Mouse (Mus musculus): ENCODE measurements around the gene Stx19.

Gene Stx19

DNA sequence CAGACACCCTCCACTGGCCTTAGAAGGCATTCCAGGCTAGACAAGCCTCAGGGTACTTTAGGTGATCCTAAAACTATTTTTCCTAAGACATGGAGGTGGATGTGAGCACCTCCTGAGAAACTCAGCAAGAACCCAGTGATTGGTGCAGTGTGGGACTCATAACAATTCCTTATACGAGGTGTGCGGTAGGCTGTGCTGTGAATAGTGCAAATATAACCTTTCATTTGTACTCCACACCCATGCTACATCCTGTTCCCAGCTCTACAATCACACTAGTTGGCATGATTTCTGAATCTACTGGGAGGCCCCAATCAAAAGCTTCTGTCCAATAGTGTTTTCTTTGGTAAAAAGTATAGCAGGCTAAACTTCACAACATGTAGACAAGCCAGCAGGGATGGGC lies 17.6 kb downstream of the Stx19 start:
- TF ChIP-seq POU5F1 (IDR thresholded peaks at IDR 0.05; ENCODE audit: borderline replicate concordance, low read length) (no peak), CTCF (conservative IDR thresholded peaks at IDR 0.05; ENCODE audit: low read length) (no peak), NANOG (IDR thresholded peaks at IDR 0.05; ENCODE audit: borderline replicate concordance, low read length) (no peak)
- Histone ChIP-seq H3K36me3 (ENCODE audit: insufficient read depth, low read length) (no peaks in the 10 kb centered on the region), H3K9me3 (ENCODE audit: low read length) (no peaks in the 10 kb centered on the region), H3K27me3 (ENCODE audit: insufficient read depth, low read length) (no peaks in the 10 kb centered on the region), H3K4me3 (replicated peaks; ENCODE audit: low read length) (no peak overlapping the region), H3K4me1 (replicated peaks; ENCODE audit: low read depth, low read length) (no peaks in the 10 kb centered on the region; the same call in 1 of the 2 replicates)

GRCm38 (mm10) chr16:62832481-62832880 lies 18.0 kb downstream of the Stx19 start:
- no peak for TF ChIP-seq NANOG (IDR thresholded peaks at IDR 0.05; ENCODE audit: borderline replicate concordance, low read length)
- TF ChIP-seq POU5F1 (IDR thresholded peaks at IDR 0.05; ENCODE audit: borderline replicate concordance, low read length): no peak
- peak; percentile 97 for TF ChIP-seq CTCF (conservative IDR thresholded peaks at IDR 0.05; ENCODE audit: low read length)
- no peaks in the 10 kb centered on the region for H3K27me3 ChIP-seq (ENCODE audit: insufficient read depth, low read length)
- no peaks in the 10 kb centered on the region for H3K36me3 ChIP-seq (ENCODE audit: insufficient read depth, low read length)
- H3K4me3 ChIP-seq (replicated peaks; ENCODE audit: low read length): no peak overlapping the region
- H3K9me3 ChIP-seq (ENCODE audit: low read length): no peaks in the 10 kb centered on the region
- H3K4me1 ChIP-seq (replicated peaks; ENCODE audit: low read depth, low read length): no peaks in the 10 kb centered on the region; the same call in 1 of the 2 replicates

DNA sequence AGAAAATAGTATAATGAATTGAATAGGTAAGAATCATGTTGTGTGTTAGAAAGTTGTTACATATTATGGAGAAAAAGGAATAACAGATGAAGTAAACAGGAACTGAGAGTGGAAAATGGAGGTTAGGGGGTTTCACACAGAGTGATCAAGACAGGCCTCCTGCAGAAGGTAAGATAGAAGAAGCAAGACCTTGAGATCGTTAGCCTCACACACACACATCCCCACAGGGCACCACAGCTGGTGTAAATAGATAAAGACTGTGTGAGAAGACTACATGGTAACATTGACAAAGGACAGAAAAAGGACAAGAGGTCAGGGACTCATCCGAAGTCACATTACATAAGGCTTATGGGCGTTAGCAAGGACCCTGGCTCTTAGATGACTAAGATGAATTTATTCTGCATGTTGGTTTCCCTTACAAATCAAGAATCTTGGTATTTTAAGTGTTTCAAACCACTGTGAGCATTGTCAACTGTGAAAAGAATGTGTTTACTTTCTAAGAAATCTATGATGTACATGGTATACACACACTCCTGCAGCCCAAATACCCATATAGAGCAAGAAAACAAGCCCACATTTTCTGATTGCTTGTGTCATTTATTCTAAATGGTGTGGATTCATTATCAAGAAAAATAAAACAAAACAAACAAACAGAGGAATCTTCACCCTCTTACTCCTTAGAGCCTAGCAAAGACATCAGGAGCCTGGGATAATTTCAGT lies 19.7 kb downstream of the Stx19 start:
- no peaks in the 10 kb centered on the region for H3K27me3 ChIP-seq (ENCODE audit: insufficient read depth, low read length)
- TF ChIP-seq CTCF (conservative IDR thresholded peaks at IDR 0.05; ENCODE audit: low read length) (no peak), POU5F1 (IDR thresholded peaks at IDR 0.05; ENCODE audit: borderline replicate concordance, low read length) (no peak)

GRCm38 (mm10) chr16:62845341-62845740 lies 30.9 kb downstream of the Stx19 start:
- Histone ChIP-seq H3K4me1 (replicated peaks; ENCODE audit: low read depth, low read length) (peaks cover 36% of the 10 kb centered on the region), H3K4me3 (replicated peaks; ENCODE audit: low read length) (no peak overlapping the region), H3K36me3 (ENCODE audit: insufficient read depth, low read length) (no peaks in the 10 kb centered on the region), H3K27me3 (ENCODE audit: insufficient read depth, low read length) (peaks cover 2% of the 10 kb centered on the region; the same call in 1 of the 2 replicates), H3K9me3 (ENCODE audit: low read length) (no peaks in the 10 kb centered on the region)
- TF ChIP-seq POU5F1 (IDR thresholded peaks at IDR 0.05; ENCODE audit: borderline replicate concordance, low read length) (no peak), NANOG (IDR thresholded peaks at IDR 0.05; ENCODE audit: borderline replicate concordance, low read length) (no peak), CTCF (conservative IDR thresholded peaks at IDR 0.05; ENCODE audit: low read length) (no peak)

More for the DNA sequence above, 19.7 kb downstream of the Stx19 start:
- no peaks in the 10 kb centered on the region for H3K9me3 ChIP-seq (ENCODE audit: low read length)
- H3K4me3 ChIP-seq (replicated peaks; ENCODE audit: low read length): no peak overlapping the region
- H3K4me1 ChIP-seq (replicated peaks; ENCODE audit: low read depth, low read length): no peaks in the 10 kb centered on the region; the same call in 1 of the 2 replicates
- no peaks in the 10 kb centered on the region for H3K36me3 ChIP-seq (ENCODE audit: insufficient read depth, low read length)

- no peak for TF ChIP-seq POU5F1 (IDR thresholded peaks at IDR 0.05; ENCODE audit: borderline replicate concordance, low read length)
- no peak for TF ChIP-seq NANOG (IDR thresholded peaks at IDR 0.05; ENCODE audit: borderline replicate concordance, low read length)
- TF ChIP-seq CTCF (conservative IDR thresholded peaks at IDR 0.05; ENCODE audit: low read length): no peak
- no peaks in the 10 kb centered on the region for H3K9me3 ChIP-seq (ENCODE audit: low read length)
- no peaks in the 10 kb centered on the region for H3K36me3 ChIP-seq (ENCODE audit: insufficient read depth, low read length)
- H3K4me3 ChIP-seq (replicated peaks; ENCODE audit: low read length): peak within 1 kb of the TSS; percentile 95
- peaks cover 36% of the 10 kb centered on the region for H3K4me1 ChIP-seq (replicated peaks; ENCODE audit: low read depth, low read length)
- H3K27me3 ChIP-seq (ENCODE audit: insufficient read depth, low read length): peaks cover 2% of the 10 kb centered on the region; the same call in 1 of the 2 replicates
These were observed 32.2 kb downstream of the Stx19 start, which contains the start of gene Arl13b for GRCm38 (mm10) chr16:62846498-62847312. Gene Arl13b (minus strand): TSS chr16:62847040.

GRCm38 (mm10) chr16:62852464-62853252 lies 38.2 kb downstream of the Stx19 start:
- TF ChIP-seq POU5F1 (IDR thresholded peaks at IDR 0.05; ENCODE audit: borderline replicate concordance, low read length) (no peak), CTCF (conservative IDR thresholded peaks at IDR 0.05; ENCODE audit: low read length) (peak; percentile 25)
- Histone ChIP-seq H3K27me3 (ENCODE audit: insufficient read depth, low read length) (peaks cover 2% of the 10 kb centered on the region; the same call in 1 of the 2 replicates), H3K9me3 (ENCODE audit: low read length) (peaks cover 5% of the 10 kb centered on the region; the same call in 1 of the 2 replicates)

GRCm38 (mm10) chr16:62853611-62854126 lies 39.2 kb downstream of the Stx19 start:
- peaks cover 5% of the 10 kb centered on the region; the same call in 1 of the 2 replicates for H3K9me3 ChIP-seq (ENCODE audit: low read length)
- H3K27me3 ChIP-seq (ENCODE audit: insufficient read depth, low read length): no peaks in the 10 kb centered on the region; the same call in 1 of the 2 replicates
- H3K4me3 ChIP-seq (replicated peaks; ENCODE audit: low read length): peak overlapping the region; percentile 83
- TF ChIP-seq NANOG (IDR thresholded peaks at IDR 0.05; ENCODE audit: borderline replicate concordance, low read length) (no peak), POU5F1 (IDR thresholded peaks at IDR 0.05; ENCODE audit: borderline replicate concordance, low read length) (no peak), CTCF (conservative IDR thresholded peaks at IDR 0.05; ENCODE audit: low read length) (no peak)
- H3K4me1 ChIP-seq (replicated peaks; ENCODE audit: low read depth, low read length): peaks cover 27% of the 10 kb centered on the region
- no peaks in the 10 kb centered on the region for H3K36me3 ChIP-seq (ENCODE audit: insufficient read depth, low read length)

More at GRCm38 (mm10) chr16:62852464-62853252, 38.2 kb downstream of the Stx19 start:
- H3K36me3 ChIP-seq (ENCODE audit: insufficient read depth, low read length): no peaks in the 10 kb centered on the region
- no peak overlapping the region for H3K4me3 ChIP-seq (replicated peaks; ENCODE audit: low read length)
- peaks cover 27% of the 10 kb centered on the region for H3K4me1 ChIP-seq (replicated peaks; ENCODE audit: low read depth, low read length)

Measured in E14TG2a.4 (cell line).